Mouse (Mus musculus): ENCODE measurements around the gene Setd1a.
"Not testable (repeated sequence)": the region's sequence is repeated elsewhere in the genome, so short reads cannot be mapped to it uniquely, and the experiment has no call there.

The Setd1a gene

GRCm38 (mm10) chr7:127840031-127840430, 63.6 kb downstream of the Setd1a start:
- not testable (repeated sequence) for DNase-seq

- peak; percentile 33 to 36 for DNase-seq
Measured at GRCm38 (mm10) chr7:127840886-127841285, 64.4 kb downstream of the Setd1a start.

- peak; percentile 93 to 94 for DNase-seq
Measured at GRCm38 (mm10) chr7:127841340-127842000, 65.0 kb downstream of the Setd1a start.

GRCm38 (mm10) chr7:127842001-127842718, 65.7 kb downstream of the Setd1a start:
- DNase-seq: peak; percentile 86 to 88
